Mouse (Mus musculus): ENCODE measurements around the gene Bcl2l13.

DNA sequence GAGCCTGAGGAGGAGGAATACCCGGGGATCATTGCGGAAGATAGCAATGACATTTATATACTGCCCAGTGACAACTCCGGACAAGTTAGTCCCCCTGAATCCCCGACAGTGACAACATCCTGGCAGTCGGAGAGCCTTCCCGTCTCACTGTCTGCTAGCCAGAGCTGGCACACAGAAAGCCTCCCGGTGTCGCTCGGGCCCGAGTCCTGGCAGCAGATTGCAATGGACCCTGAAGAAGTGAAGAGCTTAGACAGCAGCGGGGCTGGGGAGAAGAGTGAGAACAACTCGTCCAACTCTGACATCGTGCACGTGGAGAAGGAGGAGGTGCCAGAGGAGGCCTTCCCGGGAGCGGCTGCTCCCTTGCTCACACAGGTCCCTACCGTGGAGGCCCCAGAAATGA is 50.7 kb downstream of the Bcl2l13 start:
- no peak for TF ChIP-seq CTCF (IDR thresholded peaks at IDR 0.05; ENCODE audit: low read depth)
- TF ChIP-seq EP300 (IDR thresholded peaks at IDR 0.05; ENCODE audit: low read depth), result no peak
